Mouse (Mus musculus) embryonic facial prominence, embryonic 11.5 days (tissue): ENCODE measurements around the gene Iqsec1. TPM values are rescaled to one million over a fixed set of nuclear protein-coding genes. Genes with fewer than 3 reads are reported as not detected.

Experiments
- ATAC-seq: fragments of 200-750 bp; cut with Nextera tagmentation; replicated peaks from 2 replicates; pipeline ENCODE4 v1.8.0; 2017; ENCODE audit warnings: low read depth; ENCODE audit not compliant: insufficient number of reproducible peaks, low FRiP score, low TSS enrichment
- DNase-seq: peaks from one replicate; pipeline ENCODE4 v3.0.0-alpha.2; 2015; ENCODE audit warnings: low spot score
- H3K27ac ChIP-seq: fragments of 300-500 bp; sonication (generic); replicated peaks from 2 replicates; pipeline ENCODE4 v1.5.1; 2014; ENCODE audit warnings: mild to moderate bottlenecking, low read depth, low read length, control low read depth
- H3K27me3 ChIP-seq: fragments of 300-500 bp; sonication (generic); 2 replicates; pipeline ENCODE4 v1.6.1; 2014; ENCODE audit warnings: mild to moderate bottlenecking, low read length, moderate library complexity, mixed read lengths; ENCODE audit not compliant: control insufficient read depth, insufficient read depth
- H3K36me3 ChIP-seq: fragments of 300-500 bp; sonication (generic); replicated peaks from 2 replicates; pipeline ENCODE4 v1.6.1; 2014; ENCODE audit warnings: low read depth, mild to moderate bottlenecking, low read length, moderate library complexity, mixed read lengths; ENCODE audit not compliant: control insufficient read depth, insufficient read depth
- H3K4me1 ChIP-seq: fragments of 300-500 bp; sonication (generic); 2 replicates; pipeline ENCODE4 v1.6.1; 2014; ENCODE audit warnings: low read length, mixed read lengths; ENCODE audit not compliant: control insufficient read depth, insufficient read depth
- H3K4me2 ChIP-seq: fragments of 300-500 bp; sonication (generic); 2 replicates; pipeline ENCODE4 v1.6.1; 2014; ENCODE audit warnings: low read depth, mild to moderate bottlenecking, control low read depth, low read length, moderate library complexity
- H3K4me3 ChIP-seq: fragments of 300-500 bp; sonication (generic); 2 replicates; pipeline ENCODE4 v1.5.1; 2014; ENCODE audit warnings: low read depth, low read length, control low read depth
- H3K9ac ChIP-seq: fragments of 300-500 bp; sonication (generic); replicated peaks from 2 replicates; pipeline ENCODE4 v1.6.1; 2014; ENCODE audit warnings: mild to moderate bottlenecking, control low read depth, low read length
- H3K9me3 ChIP-seq: fragments of 300-500 bp; sonication (generic); replicated peaks from 2 replicates; pipeline ENCODE4 v1.6.1; 2016; ENCODE audit warnings: mild to moderate bottlenecking, low read length, inconsistent platforms, mixed read lengths; ENCODE audit not compliant: control insufficient read depth
- WGBS: fragments of 180-500 bp; shearing (Covaris S2); extraction: QIAGEN DNeasy Blood & Tissue Kit; methylation state at CpG from one replicate; pipeline ENCODE4 v1.1.7; 2014; 5-methylcytosine and 5-hydroxymethylcytosine counted together
- polyA plus RNA-seq: library from polyadenylated mRNA; unstranded; fragments of >200 nt; fragmentation: Nextera tagmentation; extraction: Ambion mirVana; gene quantifications from 2 replicates; pipeline ENCODE4 v1.2.1, GENCODE M21; 2014

Iqsec1 gene
- polyA plus RNA-seq, 1 experiment from 2014 or later: 6.1 TPM

- H3K4me3 ChIP-seq: no peak overlapping the region
- DNase-seq (no peak), ATAC-seq (no peak)
- no peak overlapping the region; the same call in 1 of the 2 replicates for H3K9ac ChIP-seq
- no peaks in the 10 kb centered on the region; the same call in 1 of the 2 replicates for H3K4me1 ChIP-seq
- no peaks in the 10 kb centered on the region for H3K36me3 ChIP-seq
- H3K4me2 ChIP-seq: no peak overlapping the region
- no peak overlapping the region for H3K27ac ChIP-seq
- H3K27me3 ChIP-seq: no peaks in the 10 kb centered on the region
- 43% methylated on average over 9 of the region's 9 CpGs for whole genome bisulfite sequencing
- no peaks in the 10 kb centered on the region for H3K9me3 ChIP-seq
These were observed 367.5 kb downstream of the Iqsec1 start for GRCm38 (mm10) chr6:90620791-90621583.

GRCm38 (mm10) chr6:90619936-90620335, 368.5 kb downstream of the Iqsec1 start:
- Histone ChIP-seq H3K9me3 (no peaks in the 10 kb centered on the region), H3K27ac (no peak overlapping the region), H3K4me2 (no peak overlapping the region), H3K27me3 (no peaks in the 10 kb centered on the region), H3K36me3 (no peaks in the 10 kb centered on the region), H3K9ac (no peak overlapping the region), H3K4me1 (no peaks in the 10 kb centered on the region; the same call in 1 of the 2 replicates), H3K4me3 (no peak overlapping the region)
- WGBS: 82% methylated on average over 5 of the region's 5 CpGs
- no peak for ATAC-seq
- DNase-seq: no peak

GRCm38 (mm10) chr6:90618821-90619636, 369.5 kb downstream of the Iqsec1 start:
- DNase-seq: no peak
- no peak overlapping the region for H3K4me3 ChIP-seq
- no peaks in the 10 kb centered on the region for H3K27me3 ChIP-seq
- no peaks in the 10 kb centered on the region for H3K9me3 ChIP-seq
- no peaks in the 10 kb centered on the region; the same call in 1 of the 2 replicates for H3K4me1 ChIP-seq
- H3K4me2 ChIP-seq: no peak overlapping the region
- 81% methylated on average over 19 of the region's 19 CpGs for WGBS
- H3K9ac ChIP-seq: no peak overlapping the region
- no peak overlapping the region for H3K27ac ChIP-seq
- ATAC-seq: no peak
- no peaks in the 10 kb centered on the region for H3K36me3 ChIP-seq

- Histone ChIP-seq H3K27me3 (no peaks in the 10 kb centered on the region), H3K9me3 (no peaks in the 10 kb centered on the region), H3K27ac (no peak overlapping the region), H3K36me3 (no peaks in the 10 kb centered on the region), H3K4me1 (no peaks in the 10 kb centered on the region; the same call in 1 of the 2 replicates), H3K4me3 (no peak overlapping the region), H3K9ac (no peak overlapping the region), H3K4me2 (no peak overlapping the region)
- ATAC-seq (no peak), DNase-seq (no peak)
- 62% methylated on average over 4 of the region's 4 CpGs for WGBS
These were observed 370.2 kb downstream of the Iqsec1 start for GRCm38 (mm10) chr6:90618274-90618673.

GRCm38 (mm10) chr6:90616481-90616880, 372.0 kb downstream of the Iqsec1 start:
- Histone ChIP-seq H3K27me3 (no peaks in the 10 kb centered on the region), H3K9ac (no peak overlapping the region), H3K36me3 (no peaks in the 10 kb centered on the region), H3K9me3 (no peaks in the 10 kb centered on the region), H3K4me2 (no peak overlapping the region), H3K4me1 (no peaks in the 10 kb centered on the region; the same call in 1 of the 2 replicates), H3K4me3 (no peak overlapping the region), H3K27ac (no peak overlapping the region)
- WGBS: 81% methylated on average over 6 of the region's 6 CpGs
- DNase-seq (no peak), ATAC-seq (no peak)

GRCm38 (mm10) chr6:90615991-90616390, 372.5 kb downstream of the Iqsec1 start:
- WGBS: 82% methylated on average over 6 of the region's 6 CpGs
- Histone ChIP-seq H3K36me3 (no peaks in the 10 kb centered on the region), H3K27ac (no peak overlapping the region), H3K9me3 (no peaks in the 10 kb centered on the region), H3K4me1 (no peaks in the 10 kb centered on the region; the same call in 1 of the 2 replicates), H3K27me3 (no peaks in the 10 kb centered on the region), H3K4me2 (no peak overlapping the region), H3K9ac (no peak overlapping the region), H3K4me3 (no peak overlapping the region)
- no peak for DNase-seq
- no peak for ATAC-seq

- no peak for ATAC-seq
- no peak overlapping the region for H3K4me2 ChIP-seq
- 76% methylated on average over 7 of the region's 7 CpGs for WGBS
These were observed 373.1 kb downstream of the Iqsec1 start for GRCm38 (mm10) chr6:90615362-90615761.

GRCm38 (mm10) chr6:90613277-90613676, 375.2 kb downstream of the Iqsec1 start:
- H3K4me3 ChIP-seq: no peak overlapping the region
- DNase-seq: no peak
- H3K27me3 ChIP-seq: no peaks in the 10 kb centered on the region
- H3K27ac ChIP-seq: no peak overlapping the region
- H3K36me3 ChIP-seq: no peaks in the 10 kb centered on the region
- no peak for ATAC-seq
- no peaks in the 10 kb centered on the region for H3K9me3 ChIP-seq
- H3K9ac ChIP-seq: no peak overlapping the region
- 69% methylated on average over 8 of the region's 8 CpGs for WGBS
- H3K4me1 ChIP-seq: no peaks in the 10 kb centered on the region
- H3K4me2 ChIP-seq: no peak overlapping the region

More at GRCm38 (mm10) chr6:90615362-90615761, 373.1 kb downstream of the Iqsec1 start:
- no peak overlapping the region for H3K9ac ChIP-seq
- H3K4me3 ChIP-seq: no peak overlapping the region
- no peaks in the 10 kb centered on the region for H3K4me1 ChIP-seq
- no peaks in the 10 kb centered on the region for H3K9me3 ChIP-seq
- no peaks in the 10 kb centered on the region for H3K36me3 ChIP-seq
- no peak overlapping the region for H3K27ac ChIP-seq
- DNase-seq: no peak
- H3K27me3 ChIP-seq: no peaks in the 10 kb centered on the region
